Mouse (Mus musculus): ENCODE results near the gene 4933409G03Rik.

- no peak for TF ChIP-seq CTCF (IDR thresholded peaks at IDR 0.05; ENCODE audit: low read depth, low read length)
- TF ChIP-seq POLR2A (IDR thresholded peaks at IDR 0.05; ENCODE audit: borderline replicate concordance, low read depth, low read length) = no peak
Observed at GRCm38 (mm10) chr2:68592765-68593164, 10.6 kb downstream of the 4933409G03Rik start.
